Mouse (Mus musculus) lung, postnatal 4 days (tissue): Measurements from ENCODE around the gene Iffo2.

Source experiments
- DNase-seq, 2 experiments: peaks; one replicate each; pipeline ENCODE4 v3.0.0; 2021

Iffo2 gene

DNA sequence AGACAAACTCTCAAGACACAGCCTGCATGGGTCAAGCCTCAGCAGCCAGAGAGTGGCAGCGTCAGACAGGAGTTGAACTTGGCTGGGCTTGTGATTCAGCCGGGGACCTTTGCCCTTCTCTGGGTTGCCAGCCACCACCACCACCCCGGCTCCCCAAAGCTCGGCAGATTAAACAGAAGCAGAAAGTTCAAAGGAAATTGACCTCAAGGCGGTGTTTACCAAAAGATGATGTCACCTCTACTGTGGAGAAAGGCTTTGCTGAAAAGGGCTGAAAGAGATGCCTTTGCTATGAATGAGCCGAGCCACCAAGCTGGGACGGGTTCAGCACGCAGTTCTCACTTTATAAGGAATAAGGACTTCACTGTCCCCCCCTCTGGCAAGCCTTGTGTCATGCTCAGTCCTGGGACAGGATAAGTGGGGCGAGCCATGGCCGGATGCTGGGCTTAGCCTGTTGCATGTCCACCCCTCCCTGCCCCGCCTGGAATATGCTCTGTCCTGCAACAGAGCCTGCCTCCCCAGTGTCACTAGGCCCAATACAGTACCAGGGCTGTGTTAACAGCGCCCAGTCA, 4.9 kb downstream of the Iffo2 start:
- peak; percentile 81 to 90 for DNase-seq

DNA sequence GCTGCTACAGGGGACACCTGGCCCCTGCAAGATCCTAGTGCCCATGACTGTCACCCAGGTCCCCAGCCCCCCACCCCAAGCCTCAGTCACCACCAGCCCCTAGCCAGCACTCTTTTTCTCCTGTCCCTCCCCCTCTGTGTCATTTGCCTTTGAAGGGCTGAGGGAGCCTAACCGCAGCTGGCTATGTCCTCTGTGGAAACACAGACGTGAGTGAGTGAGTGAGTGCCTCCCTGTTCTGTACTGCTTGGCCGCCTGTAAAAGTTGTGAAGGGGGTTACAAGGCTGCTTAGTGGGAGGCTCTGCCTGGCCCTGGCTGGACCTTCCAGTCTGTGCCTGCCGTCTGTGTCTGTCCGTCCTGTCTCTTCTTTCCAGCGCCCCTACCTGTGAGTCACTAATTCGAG, 5.4 kb downstream of the Iffo2 start:
- peak in 1 of 2 experiments; percentile 46 for DNase-seq

DNA sequence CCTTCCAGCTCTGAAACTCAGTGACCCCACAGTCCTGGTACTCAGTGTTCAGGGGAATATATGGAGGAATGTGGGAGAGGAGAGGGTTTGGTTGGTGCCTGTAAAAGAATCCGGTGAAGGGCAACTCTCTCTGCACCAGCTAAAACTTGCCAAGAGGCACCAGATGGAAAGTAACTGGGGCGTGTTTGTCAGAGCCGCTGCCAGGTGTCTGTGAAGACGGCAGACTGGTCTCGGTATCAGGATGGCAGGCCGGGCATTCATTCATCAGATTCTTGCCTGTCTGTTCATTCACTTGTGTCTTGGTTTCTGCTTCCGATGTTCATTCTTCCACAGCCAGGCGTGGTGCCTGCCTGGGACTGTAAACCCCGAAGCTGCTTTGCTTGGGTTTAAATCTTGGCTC, 6.4 kb downstream of the Iffo2 start:
- DNase-seq, result no peak

DNA sequence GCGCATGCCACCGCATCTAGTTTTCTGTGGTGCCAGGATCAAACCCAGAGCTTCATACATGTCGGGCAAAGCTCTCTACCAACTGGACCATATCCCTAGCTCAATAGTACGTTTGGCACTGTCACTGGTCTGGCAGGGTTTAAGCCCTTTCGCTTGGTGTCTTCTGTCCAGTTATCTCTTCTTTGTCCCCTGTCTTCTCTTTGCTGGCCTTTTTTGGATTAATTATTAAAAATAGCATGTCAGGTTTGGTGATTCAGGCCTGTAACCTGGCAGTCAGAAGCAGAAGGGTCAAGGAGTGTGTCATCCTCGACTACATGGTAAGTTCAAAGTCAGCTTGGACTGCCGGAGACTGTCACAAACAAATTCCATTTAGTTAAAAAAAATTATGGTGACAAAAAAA, 10.4 kb downstream of the Iffo2 start:
- no peak for DNase-seq

DNA sequence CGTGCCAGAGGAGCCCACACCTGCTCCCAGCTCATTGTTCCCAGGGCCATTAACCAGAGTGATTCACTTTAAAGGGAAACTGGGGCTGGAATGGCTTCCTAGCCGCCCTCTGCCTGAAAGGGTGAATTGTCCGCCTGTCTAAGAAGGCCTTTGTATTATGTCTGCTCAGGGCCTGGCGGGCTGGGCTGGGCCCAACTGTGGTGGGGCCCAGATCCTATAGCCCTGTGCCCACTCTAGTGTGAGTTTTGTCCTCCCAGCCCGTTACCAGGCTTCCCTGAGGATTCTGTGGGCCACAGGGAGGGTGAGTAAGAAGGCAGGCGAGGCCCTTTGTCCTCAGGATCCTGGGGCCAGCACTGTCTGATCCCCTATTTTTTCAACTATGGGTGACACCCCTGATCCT, 15.4 kb downstream of the Iffo2 start:
- no peak for DNase-seq

DNA sequence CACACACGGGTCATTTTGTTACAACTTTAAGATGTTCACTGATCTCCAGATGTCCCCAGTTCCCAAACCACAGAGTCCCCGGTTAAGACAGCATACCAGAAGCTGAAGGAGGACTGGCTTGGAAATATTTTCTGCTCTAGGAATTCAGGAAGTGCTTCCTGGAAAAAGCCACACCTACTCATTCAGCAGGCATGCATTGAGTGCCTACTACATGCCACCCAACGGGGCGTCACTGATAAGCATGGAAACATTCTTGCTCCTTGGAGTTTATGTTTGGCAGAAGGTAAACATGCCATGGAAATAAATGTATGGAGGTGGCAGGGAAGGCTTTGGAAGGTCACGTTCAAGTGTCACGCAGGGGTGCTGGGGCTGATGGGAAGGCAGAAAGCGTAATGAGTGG, 19.1 kb downstream of the Iffo2 start:
- DNase-seq, result no peak

DNA sequence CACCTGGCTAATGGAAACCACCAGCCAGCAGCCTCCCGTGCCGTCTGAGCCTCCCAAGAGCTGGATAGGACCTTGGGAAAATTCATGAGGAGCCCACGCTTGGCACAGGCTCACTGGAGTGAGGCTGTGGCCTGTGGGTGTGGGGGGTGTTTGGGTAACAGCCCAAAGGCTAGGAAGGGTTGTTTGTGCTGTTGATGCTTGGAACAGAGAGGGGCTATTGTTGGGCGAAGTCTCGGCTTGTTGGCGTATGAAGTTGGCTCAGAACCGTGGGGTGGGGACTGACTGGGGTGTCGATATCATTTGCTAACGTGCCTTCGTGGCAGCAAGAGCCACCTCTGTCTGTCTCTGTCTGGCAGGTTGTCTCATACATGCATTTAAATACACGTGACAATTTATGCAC, 24.9 kb downstream of the Iffo2 start:
- no peak for DNase-seq

DNA sequence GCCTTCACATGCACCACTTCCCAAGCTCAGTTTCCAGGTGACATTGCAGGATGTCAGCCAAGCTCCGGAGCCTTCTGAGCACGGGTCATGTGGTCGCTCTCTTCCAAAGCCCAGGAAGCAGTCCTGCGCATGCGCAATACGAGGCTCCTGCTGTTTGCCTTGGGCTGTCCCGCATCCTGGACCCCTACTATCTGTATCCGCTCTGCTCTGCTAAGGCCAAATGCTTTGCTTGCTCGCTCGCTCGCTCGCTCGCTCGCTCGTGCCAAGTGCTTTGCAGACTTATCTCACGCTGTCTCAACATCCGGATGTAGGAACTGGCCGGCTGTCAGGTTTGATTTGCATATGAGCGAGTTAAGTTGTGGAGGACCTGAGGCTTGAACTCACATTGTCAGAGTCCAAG, 25.6 kb downstream of the Iffo2 start:
- DNase-seq, result peak; percentile 50 to 73

DNA sequence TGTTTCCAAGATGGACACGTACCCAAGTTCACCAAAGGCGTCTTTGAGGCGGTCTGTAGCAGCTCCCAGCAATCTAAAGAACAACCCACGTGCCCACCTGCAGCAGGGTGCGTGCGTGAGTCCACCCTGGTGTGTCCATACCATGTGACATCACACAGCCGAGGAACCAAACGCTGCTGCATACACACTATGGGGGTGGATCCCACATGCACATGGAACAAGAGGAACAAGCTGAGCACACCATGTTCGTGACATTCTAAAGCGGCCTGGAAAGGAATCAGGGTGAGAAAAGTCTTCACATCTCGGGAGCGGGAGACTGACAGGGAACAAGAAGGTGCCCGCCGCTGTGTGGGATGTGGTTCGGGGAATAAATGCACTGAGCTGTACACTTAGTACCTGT, 38.0 kb downstream of the Iffo2 start:
- DNase-seq, result no peak

DNA sequence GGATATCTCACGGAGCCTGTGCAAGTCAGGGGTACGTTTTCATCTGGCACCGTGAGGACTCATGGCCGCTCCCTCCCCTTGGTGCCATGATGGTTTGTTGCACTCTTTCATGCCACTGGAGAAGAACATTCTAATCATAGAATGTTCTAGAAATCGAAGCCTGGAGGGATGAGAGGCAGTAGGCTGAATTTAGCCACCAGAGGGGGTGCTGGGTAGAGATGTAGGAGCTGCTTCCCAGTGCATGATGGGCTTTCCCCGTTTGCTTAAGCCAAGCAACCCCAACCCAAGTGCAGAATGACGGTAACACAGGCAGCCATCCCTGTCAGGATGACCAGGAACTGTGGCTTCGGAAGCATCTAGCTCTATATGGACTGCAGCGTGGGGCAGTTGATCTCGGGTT, 40.4 kb downstream of the Iffo2 start:
- DNase-seq, result peak in 1 of 2 experiments; percentile 52

DNA sequence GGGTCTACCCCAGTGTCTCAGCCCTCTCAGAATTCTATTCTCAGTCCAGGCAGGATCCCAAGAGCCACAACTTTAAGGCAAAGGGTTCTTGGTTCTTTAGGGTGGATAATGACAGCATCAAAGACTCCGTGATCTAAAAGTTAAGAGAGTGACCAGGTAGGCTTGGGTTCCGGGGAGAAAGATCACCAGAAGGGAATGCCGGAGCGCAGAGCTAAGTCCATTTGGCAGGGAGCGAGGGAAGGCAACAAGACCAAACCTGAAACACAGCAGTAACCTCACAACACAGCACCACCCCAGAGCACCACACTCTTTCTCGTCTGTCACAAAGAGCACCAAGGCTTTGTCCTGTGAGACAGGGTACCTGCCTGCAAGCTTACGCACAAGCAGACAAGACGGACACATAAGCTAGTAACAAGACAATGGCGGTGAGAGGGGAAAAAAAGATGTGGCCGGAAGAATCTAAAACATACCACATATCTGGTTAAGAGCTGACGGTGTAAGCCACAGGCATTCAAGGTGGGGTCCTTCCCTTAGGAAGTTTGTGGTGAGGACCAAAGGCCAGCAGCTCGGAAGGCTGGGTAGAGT, 42.7 kb downstream of the Iffo2 start:
- no peak for DNase-seq

DNA sequence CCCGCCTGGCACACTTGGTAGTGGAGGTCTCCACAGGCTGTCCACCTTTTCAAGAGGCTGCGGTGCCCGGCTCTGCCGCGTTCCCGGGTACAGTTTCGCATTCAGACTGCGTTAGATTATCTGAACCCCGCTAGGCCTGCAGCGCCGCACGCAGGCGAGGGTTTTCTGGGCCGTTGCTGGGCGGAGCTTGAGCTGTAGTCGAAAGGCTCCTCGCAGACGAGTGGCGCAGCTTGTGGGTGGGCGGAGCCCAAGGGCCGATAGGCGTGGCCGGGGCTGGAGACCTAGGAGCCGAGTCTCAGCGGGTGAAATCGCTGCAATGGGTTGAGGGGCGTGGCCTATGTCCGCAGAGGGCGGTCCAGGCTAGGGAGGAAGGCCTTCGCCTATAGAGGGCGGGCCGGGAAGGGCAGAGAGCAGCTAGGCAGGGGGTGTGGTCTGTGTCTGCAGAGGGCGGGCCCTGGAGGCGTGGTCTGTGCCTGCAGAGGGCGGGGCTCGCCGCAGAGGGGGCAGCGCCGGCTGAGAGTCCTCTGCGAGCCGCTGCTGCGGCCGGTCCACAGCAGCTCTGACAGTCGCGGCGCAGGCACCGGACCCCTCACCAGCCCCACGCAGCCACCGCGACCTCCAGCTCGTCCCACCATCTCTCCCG, 43.9 kb downstream of the Iffo2 start:
- peak; percentile 100 for DNase-seq

DNA sequence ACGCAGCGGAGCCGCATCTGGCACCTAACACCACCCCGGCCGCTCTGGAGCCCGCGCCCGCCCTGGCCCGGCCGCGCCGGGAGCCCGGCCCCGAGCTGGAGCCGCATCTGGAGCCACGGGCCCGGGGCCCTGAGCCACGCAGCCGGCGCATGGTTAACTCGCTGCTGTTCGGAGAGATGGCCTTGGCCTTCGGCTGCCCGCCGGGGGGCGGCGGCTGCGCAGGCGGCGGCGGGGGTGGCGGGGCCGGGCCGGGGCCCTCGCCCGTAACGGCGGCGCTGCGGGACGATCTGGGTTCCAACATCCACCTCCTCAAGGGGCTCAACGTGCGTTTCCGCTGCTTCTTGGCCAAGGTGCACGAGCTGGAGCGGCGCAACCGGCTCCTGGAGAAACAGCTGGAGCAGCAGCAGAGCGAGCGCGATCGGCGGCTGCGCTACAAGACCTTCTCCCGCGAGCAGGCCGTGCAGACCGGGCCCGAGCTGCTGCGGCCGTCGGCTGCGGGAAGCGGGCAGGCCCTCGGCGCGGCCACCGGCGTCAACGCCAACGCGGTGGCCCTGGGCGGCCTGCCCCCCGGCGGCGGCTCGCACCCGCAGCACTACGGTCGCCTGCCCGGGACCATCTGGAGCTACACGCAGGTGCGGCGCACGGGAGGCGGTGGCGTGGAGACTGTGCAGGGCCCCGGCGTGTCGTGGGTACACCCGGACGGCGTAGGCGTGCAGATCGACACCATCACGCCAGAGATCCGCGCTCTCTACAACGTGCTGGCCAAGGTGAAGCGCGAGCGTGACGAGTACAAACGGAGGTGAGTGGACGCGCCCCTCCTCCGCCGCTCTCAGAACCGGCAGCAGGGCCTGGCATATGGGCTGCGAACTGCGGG, 44.7 kb downstream of the Iffo2 start:
- peak in 1 of 2 experiments; percentile 57 for DNase-seq

DNA sequence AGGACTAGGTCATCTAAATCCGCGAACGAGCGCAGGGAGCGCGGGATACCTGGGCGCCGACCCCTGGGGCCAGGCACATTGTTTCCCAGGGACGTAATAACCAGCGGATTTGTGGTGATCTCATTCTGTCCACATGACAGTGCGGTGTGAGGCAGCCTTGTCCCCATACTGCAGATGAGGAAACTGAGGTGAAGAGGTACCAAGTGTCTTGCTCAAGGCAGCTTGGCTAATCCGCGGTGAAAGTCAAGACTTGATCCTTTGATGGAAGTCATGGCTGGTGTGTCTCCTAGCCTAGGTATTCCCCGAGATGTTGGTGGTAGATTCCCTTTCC, 45.3 kb downstream of the Iffo2 start:
- DNase-seq, result no peak

DNA sequence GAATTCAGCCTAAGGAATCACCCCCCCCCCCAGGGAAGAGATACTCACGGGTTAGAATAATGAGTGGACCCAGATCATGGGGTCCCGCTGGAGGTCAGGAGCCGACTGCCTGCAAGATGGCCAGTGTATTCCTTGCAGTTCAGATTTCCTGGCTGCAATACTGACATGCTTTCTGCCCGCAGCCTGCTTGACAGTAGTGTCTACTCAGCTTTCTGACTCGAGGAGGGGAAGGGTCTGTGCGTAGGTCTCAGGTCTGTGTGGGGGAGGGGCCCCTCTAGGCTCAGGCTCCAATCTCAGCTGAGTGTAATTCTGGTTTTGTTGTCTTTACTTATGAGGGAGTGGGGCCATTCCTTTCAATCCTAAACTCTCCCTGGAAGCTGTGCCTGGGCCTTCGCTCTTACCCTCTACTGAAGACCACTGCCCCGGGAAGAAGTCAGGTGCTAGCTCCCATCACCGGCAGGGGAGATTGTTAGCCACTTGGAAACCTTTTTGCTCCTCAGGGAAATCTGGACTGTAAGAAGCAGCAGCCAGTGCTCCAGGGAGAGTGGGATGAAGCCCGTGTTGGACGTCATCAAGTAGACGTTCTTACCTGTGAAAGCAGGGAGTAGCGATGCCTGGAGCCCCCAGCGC, 46.0 kb downstream of the Iffo2 start:
- no peak for DNase-seq

DNA sequence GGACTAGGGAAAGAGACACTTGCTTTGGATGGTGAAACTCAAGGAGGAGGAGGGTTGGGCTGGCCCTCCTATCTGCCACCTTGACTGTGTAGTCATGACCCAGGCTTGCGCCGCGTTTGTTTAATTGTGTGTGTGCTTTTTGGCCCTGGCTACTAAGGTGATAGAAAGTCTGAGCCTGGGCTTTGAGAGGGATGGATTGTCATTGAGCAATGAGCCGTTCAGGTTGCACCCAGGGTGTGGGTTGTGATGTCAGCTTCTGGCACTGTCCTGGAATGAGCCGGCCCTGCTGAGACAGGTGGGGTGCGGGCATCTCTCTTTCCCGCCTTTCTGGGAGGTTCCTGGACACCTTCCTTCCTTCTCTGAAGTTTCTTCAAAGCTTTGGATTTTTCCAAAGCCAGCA, 46.7 kb downstream of the Iffo2 start:
- no peak for DNase-seq

DNA sequence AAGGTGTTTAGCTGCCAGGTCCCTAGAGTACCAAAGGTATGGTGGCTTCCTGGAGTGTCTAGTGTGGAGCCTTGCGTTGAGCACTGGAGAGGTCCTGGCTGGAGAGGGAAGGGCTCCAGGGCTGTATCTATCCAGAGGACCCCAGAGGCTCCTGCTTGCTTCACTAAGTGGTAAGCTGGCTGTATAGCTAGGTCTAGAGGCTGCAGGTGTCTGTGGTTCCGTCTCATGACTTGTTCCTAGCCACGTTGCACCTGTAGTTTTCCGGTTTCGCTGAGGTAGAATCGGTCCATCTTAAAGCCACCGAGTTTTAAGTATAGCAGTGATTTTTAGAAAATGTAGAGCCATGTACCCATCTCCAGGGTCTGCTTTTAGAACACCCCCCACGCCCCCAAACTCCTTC, 48.0 kb downstream of the Iffo2 start:
- DNase-seq, result no peak

DNA sequence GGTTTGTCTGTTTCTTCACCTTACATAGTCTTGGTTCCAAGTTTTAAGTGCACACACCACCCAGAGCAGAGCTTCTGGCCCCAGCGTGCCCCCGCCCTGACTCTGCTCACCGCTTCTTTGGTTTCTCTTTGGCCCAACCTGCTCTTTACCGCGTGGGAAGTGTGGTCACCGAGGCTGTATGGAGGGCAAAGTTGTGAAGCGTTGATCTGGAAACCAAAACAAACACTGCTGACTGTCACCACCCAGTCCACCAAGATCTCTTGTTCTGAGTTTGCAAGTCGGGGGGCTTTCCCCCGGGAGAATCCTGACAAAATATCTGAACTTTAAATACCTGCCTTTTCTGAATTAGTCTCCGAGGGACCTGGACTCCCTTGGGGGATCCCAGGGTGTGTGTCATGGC, 48.7 kb downstream of the Iffo2 start:
- DNase-seq, result peak in 1 of 2 experiments; percentile 44

DNA sequence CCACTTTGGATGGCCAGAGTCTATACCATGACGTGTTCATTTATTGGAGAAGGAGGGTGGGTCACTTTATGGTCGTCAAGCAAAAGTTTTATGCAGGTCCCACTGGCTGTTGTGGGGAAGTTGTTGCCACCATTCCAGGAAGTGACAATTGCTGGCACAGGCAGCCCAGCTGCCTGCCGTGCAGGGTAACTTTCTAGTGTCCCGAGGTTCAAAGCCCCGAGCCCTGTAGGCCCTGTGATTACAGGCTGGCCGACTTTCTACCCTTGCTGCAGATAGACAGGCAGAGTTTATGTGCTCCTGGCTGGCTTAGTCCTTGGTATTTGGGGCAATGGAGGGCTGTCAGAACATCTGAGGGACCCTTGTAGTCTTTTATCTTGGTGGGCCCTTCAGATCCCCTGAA, 49.1 kb downstream of the Iffo2 start:
- DNase-seq, result no peak

DNA sequence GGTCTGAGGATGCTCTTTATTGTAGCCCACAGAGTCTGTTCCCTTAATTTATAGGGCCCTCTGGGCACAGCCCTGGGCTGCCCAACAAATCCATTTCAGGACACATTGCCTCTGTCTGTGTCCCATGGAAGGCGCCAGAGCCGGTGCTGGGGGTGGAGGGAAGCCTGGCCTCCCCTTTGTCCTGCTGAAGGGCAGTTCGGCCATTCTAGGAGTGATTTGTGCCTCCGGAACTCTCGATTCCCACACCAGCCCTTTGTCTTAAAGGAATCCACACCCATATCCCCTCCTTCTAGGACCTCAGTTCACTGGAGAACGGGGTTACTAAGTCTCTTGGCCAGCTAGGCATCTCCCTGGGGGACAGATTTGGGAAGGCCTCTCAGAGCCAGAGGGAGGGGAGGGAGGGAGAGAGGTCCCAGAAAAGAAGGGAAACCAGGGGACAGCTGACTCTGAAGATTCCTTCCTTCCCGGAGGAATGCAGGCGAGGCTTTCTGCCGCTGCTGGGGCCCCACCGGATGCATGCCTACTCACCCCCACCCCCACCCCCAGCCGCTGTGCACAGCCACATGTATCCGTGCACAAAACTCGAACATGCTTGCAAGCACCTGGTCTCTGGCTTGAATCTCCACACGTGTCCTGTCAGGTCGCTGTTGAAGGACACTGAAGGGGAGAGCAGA, 50.5 kb downstream of the Iffo2 start:
- DNase-seq, result peak; percentile 60 to 78

DNA sequence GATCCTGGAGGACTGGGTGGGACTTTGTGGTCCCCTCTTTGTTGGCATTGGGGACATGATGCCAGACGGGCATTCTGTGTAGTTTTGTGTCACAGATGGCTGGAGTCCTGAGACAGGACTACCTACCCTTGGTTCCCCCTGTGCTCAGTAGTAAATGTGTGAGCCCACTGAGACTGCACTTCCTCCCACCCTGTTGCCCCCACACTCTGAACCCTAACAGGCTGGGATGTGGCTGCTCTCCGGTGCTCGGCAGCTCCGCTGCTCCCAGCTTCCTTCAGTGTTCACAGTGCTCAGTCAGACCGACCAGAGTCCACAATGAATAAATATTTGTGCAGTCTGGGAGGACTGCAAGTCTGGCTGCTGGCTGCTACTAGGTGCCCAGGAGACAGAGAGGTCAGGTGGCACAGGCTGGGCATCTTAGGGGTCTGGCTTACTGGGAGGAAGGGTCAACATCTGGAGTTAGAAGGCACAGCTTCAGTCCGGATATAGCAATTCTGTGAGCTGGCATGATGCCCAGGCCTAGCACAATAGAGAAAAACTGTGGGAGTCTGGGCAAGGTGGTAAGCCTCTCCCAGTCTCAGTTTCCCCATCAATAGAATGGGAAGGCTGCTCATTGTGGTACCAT, 51.2 kb downstream of the Iffo2 start:
- DNase-seq, result peak; percentile 70 to 71

DNA sequence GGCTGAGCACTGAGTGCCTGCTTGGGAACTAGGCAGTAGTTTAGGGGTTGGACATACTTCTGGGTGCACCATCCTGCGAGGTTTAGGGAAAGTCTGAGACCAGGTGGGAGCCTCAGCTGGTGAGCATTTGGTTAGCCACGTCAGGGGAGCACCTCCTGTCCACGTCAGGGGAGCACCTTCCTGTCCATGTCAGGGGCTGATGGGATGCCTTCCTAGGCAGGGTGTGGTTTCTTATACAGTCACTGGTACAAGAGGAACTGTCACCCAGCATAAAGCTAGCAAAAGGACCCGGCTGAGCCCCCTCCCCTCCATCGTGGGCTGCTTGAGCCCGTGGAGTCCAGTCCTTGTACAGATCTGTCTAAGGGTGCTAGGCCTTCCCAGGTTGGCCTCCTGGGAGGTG, 52.0 kb downstream of the Iffo2 start:
- DNase-seq, result no peak
